Mouse (Mus musculus) liver, embryonic 12.5 days (tissue): ENCODE data around the gene Golph3l. TPM values are rescaled to one million over a fixed set of nuclear protein-coding genes. Genes with fewer than 3 reads are reported as not detected.
A peak's percentile ranks its signal among the peaks of the same experiment; 100 is the strongest.

ENCODE experiments used
- ATAC-seq: fragments of 200-750 bp; cut with Nextera tagmentation; 2 replicates; pipeline ENCODE4 v1.8.0; 2017; ENCODE audit warnings: moderate number of reproducible peaks, mild to moderate bottlenecking, moderate library complexity
- H3K27ac ChIP-seq: fragments of 300-500 bp; sonication (generic); 2 replicates; pipeline ENCODE4 v1.5.1; 2016; ENCODE audit warnings: mild to moderate bottlenecking
- H3K27me3 ChIP-seq: fragments of 300-500 bp; sonication (generic); replicated peaks from 2 replicates; pipeline ENCODE4 v1.6.1; 2016; ENCODE audit warnings: mild to moderate bottlenecking, moderate library complexity
- H3K36me3 ChIP-seq: fragments of 300-500 bp; sonication (generic); 2 replicates; pipeline ENCODE4 v1.6.1; 2016; ENCODE audit warnings: mild to moderate bottlenecking, moderate library complexity
- H3K4me1 ChIP-seq: fragments of 300-500 bp; sonication (generic); 2 replicates; pipeline ENCODE4 v1.6.1; 2016
- H3K4me2 ChIP-seq: fragments of 300-500 bp; sonication (generic); 2 replicates; pipeline ENCODE4 v1.6.1; 2016; ENCODE audit warnings: mild to moderate bottlenecking, moderate library complexity
- H3K4me3 ChIP-seq: fragments of 300-500 bp; sonication (generic); 2 replicates; pipeline ENCODE4 v1.5.1; 2016; ENCODE audit warnings: mild to moderate bottlenecking, moderate library complexity
- H3K9ac ChIP-seq: fragments of 300-500 bp; sonication (generic); 2 replicates; pipeline ENCODE4 v1.6.1; 2016; ENCODE audit warnings: mild to moderate bottlenecking, moderate library complexity
- H3K9me3 ChIP-seq: fragments of 300-500 bp; sonication (generic); replicated peaks from 2 replicates; pipeline ENCODE4 v1.6.1; 2016; ENCODE audit warnings: mild to moderate bottlenecking, moderate library complexity
- WGBS: fragments of 180-500 bp; shearing (Covaris S2); methylation state at CpG from one replicate; pipeline ENCODE4 v1.1.7; 2016; ENCODE audit not compliant: insufficient replicate concordance; 5-methylcytosine and 5-hydroxymethylcytosine counted together
- polyA plus RNA-seq: library from polyadenylated mRNA; unstranded; fragments of >200 nt; fragmentation: Nextera tagmentation; extraction: Ambion mirVana; gene quantifications from 2 replicates; pipeline ENCODE4 v1.2.1, GENCODE M21; 2016

The Golph3l gene
- polyA plus RNA-seq, 1 experiment from 2014 or later: 30.5 TPM

GRCm38 (mm10) chr3:95658868-95659712 lies 70.4 kb downstream of the Golph3l start:
- peak overlapping the region; percentile 100 for H3K4me3 ChIP-seq
- no peaks in the 10 kb centered on the region for H3K9me3 ChIP-seq
- no peaks in the 10 kb centered on the region for H3K27me3 ChIP-seq
- peak overlapping the region; percentile 98 for H3K27ac ChIP-seq
- H3K36me3 ChIP-seq: peaks cover 44% of the 10 kb centered on the region
- WGBS: under 1% methylated on average over 112 of the region's 113 CpGs
- ATAC-seq: peak; percentile 28
- peak overlapping the region; percentile 85 for H3K4me2 ChIP-seq
- peaks cover 66% of the 10 kb centered on the region for H3K4me1 ChIP-seq
- peak overlapping the region; percentile 100 for H3K9ac ChIP-seq

- Histone ChIP-seq H3K27ac (peak overlapping the region; percentile 98), H3K4me3 (peak overlapping the region; percentile 100), H3K4me2 (peak overlapping the region; percentile 85), H3K36me3 (peaks cover 52% of the 10 kb centered on the region), H3K4me1 (peaks cover 68% of the 10 kb centered on the region), H3K9ac (peak overlapping the region; percentile 100), H3K9me3 (no peaks in the 10 kb centered on the region), H3K27me3 (no peaks in the 10 kb centered on the region)
- no peak for ATAC-seq
- 2% methylated on average over 8 of the region's 8 CpGs for WGBS
Observed at GRCm38 (mm10) chr3:95659948-95660347, 71.2 kb downstream of the Golph3l start.

GRCm38 (mm10) chr3:95660788-95661478 lies 72.2 kb downstream of the Golph3l start:
- H3K27ac ChIP-seq: peak overlapping the region; percentile 98
- H3K9ac ChIP-seq: peak overlapping the region; percentile 100
- no peaks in the 10 kb centered on the region for H3K9me3 ChIP-seq
- H3K4me3 ChIP-seq: peak overlapping the region; percentile 100
- H3K36me3 ChIP-seq: peaks cover 58% of the 10 kb centered on the region
- WGBS: 33% methylated on average over 2 of the region's 2 CpGs
- peak overlapping the region; percentile 85 for H3K4me2 ChIP-seq
- no peaks in the 10 kb centered on the region for H3K27me3 ChIP-seq
- no peak for ATAC-seq
- peaks cover 73% of the 10 kb centered on the region for H3K4me1 ChIP-seq

- WGBS: 22% methylated on average over 7 of the region's 7 CpGs
- Histone ChIP-seq H3K27ac (peak overlapping the region; percentile 85), H3K9ac (peak overlapping the region; percentile 100), H3K36me3 (peaks cover 58% of the 10 kb centered on the region), H3K4me2 (peak overlapping the region; percentile 85), H3K9me3 (no peaks in the 10 kb centered on the region), H3K4me1 (peaks cover 80% of the 10 kb centered on the region), H3K4me3 (peak overlapping the region; percentile 100), H3K27me3 (no peaks in the 10 kb centered on the region)
- 0 out of 2 replicates have a peak, but pooled peaks have one; percentile 3 for ATAC-seq
Observed at GRCm38 (mm10) chr3:95661945-95662715, 73.4 kb downstream of the Golph3l start.

GRCm38 (mm10) chr3:95662724-95663449 lies 74.2 kb downstream of the Golph3l start:
- 72% methylated on average over 7 of the region's 7 CpGs for WGBS

GRCm38 (mm10) chr3:95663486-95663885 lies 74.8 kb downstream of the Golph3l start:
- H3K27ac ChIP-seq: peak overlapping the region; percentile 85
- peaks cover 60% of the 10 kb centered on the region for H3K36me3 ChIP-seq
- no peak overlapping the region for H3K4me3 ChIP-seq
- H3K9me3 ChIP-seq: no peaks in the 10 kb centered on the region
- H3K4me2 ChIP-seq: peak overlapping the region; percentile 85
- H3K4me1 ChIP-seq: peaks cover 84% of the 10 kb centered on the region
- peak overlapping the region; percentile 52; the same call in 1 of the 2 replicates for H3K9ac ChIP-seq
- no peak for ATAC-seq
- H3K27me3 ChIP-seq: no peaks in the 10 kb centered on the region
- whole genome bisulfite sequencing: 70% methylated on average over 2 of the region's 2 CpGs

More at GRCm38 (mm10) chr3:95662724-95663449, 74.2 kb downstream of the Golph3l start:
- ATAC-seq: no peak
- peak overlapping the region; percentile 85 for H3K4me2 ChIP-seq
- H3K4me1 ChIP-seq: peaks cover 80% of the 10 kb centered on the region
- no peaks in the 10 kb centered on the region for H3K27me3 ChIP-seq
- peak overlapping the region; percentile 100 for H3K9ac ChIP-seq
- peak overlapping the region; percentile 100 for H3K4me3 ChIP-seq
- no peaks in the 10 kb centered on the region for H3K9me3 ChIP-seq
- H3K27ac ChIP-seq: peak overlapping the region; percentile 85
- peaks cover 58% of the 10 kb centered on the region for H3K36me3 ChIP-seq

GRCm38 (mm10) chr3:95663969-95664608 lies 75.4 kb downstream of the Golph3l start:
- Histone ChIP-seq H3K4me1 (peaks cover 90% of the 10 kb centered on the region), H3K9me3 (no peaks in the 10 kb centered on the region), H3K9ac (peak overlapping the region; percentile 52), H3K27me3 (no peaks in the 10 kb centered on the region), H3K36me3 (peaks cover 65% of the 10 kb centered on the region), H3K4me2 (peak overlapping the region; percentile 85), H3K27ac (peak overlapping the region; percentile 85), H3K4me3 (no peak overlapping the region)
- 81% methylated on average over 3 of the region's 3 CpGs for WGBS
- no peak for ATAC-seq

GRCm38 (mm10) chr3:95664940-95665352 lies 76.2 kb downstream of the Golph3l start:
- Histone ChIP-seq H3K4me1 (peaks cover 97% of the 10 kb centered on the region), H3K9me3 (no peaks in the 10 kb centered on the region), H3K4me2 (peak overlapping the region; percentile 85), H3K9ac (peak overlapping the region; percentile 52), H3K27ac (peak overlapping the region; percentile 85), H3K27me3 (no peaks in the 10 kb centered on the region), H3K4me3 (no peak overlapping the region; the same call in 1 of the 2 replicates), H3K36me3 (peaks cover 72% of the 10 kb centered on the region)
- WGBS: 77% methylated on average over 4 of the region's 4 CpGs
- peak; percentile 50 for ATAC-seq

GRCm38 (mm10) chr3:95666124-95666844 lies 77.5 kb downstream of the Golph3l start:
- H3K27me3 ChIP-seq: no peaks in the 10 kb centered on the region
- H3K9ac ChIP-seq: peak overlapping the region; percentile 23
- H3K4me1 ChIP-seq: peaks cover 95% of the 10 kb centered on the region
- no peaks in the 10 kb centered on the region for H3K9me3 ChIP-seq
- WGBS: 40% methylated on average over 6 of the region's 6 CpGs
- no peak overlapping the region for H3K4me3 ChIP-seq
- H3K36me3 ChIP-seq: peaks cover 63% of the 10 kb centered on the region
- H3K4me2 ChIP-seq: peak overlapping the region; percentile 85
- peak; percentile 82 for ATAC-seq
- peak overlapping the region; percentile 85 for H3K27ac ChIP-seq

GRCm38 (mm10) chr3:95667521-95667920 lies 78.8 kb downstream of the Golph3l start:
- H3K9ac ChIP-seq: no peak overlapping the region
- no peak for ATAC-seq
- peaks cover 95% of the 10 kb centered on the region for H3K4me1 ChIP-seq
- peaks cover 54% of the 10 kb centered on the region for H3K36me3 ChIP-seq
- no peaks in the 10 kb centered on the region for H3K27me3 ChIP-seq
- 68% methylated on average over 4 of the region's 4 CpGs for WGBS
- H3K9me3 ChIP-seq: no peaks in the 10 kb centered on the region
- H3K27ac ChIP-seq: peak overlapping the region; percentile 85
- 0 out of 2 replicates have a peak overlapping the region, but pooled peaks have one; percentile 19 for H3K4me2 ChIP-seq
- no peak overlapping the region for H3K4me3 ChIP-seq
